Mouse (Mus musculus) WW6 (cell line): Measurements from ENCODE around the gene Pkm.
A peak's percentile ranks its signal among the peaks of the same experiment; 100 is the strongest.

Experiments used
- DNase-seq: peaks from one replicate; pipeline ENCODE4 v3.0.0-alpha.2; 2013; ENCODE audit warnings: low read depth, low spot score

Pkm gene

GRCm38 (mm10) chr9:59666016-59666415 lies 9.8 kb downstream of the Pkm start:
- no peak for DNase-seq

DNA sequence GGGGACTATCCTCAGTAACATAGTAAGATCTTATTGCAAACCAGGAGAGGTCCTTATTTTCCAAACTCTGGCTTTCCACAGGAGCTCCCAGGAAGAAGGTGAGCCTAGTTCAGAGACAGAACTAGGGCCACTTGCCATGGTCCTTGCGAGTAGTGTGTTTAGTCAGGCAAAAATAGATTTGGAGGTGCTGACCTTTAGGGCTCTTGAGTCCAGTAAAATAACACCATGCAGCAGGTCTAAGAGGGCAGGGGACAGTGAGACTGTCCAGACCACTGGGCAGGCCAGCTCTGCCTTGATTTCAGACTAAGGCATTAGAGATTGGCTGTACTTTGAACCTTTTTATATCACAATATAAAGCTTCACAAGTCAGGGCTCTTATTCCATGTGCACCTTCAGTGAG lies 10.6 kb downstream of the Pkm start:
- DNase-seq = no peak

DNA sequence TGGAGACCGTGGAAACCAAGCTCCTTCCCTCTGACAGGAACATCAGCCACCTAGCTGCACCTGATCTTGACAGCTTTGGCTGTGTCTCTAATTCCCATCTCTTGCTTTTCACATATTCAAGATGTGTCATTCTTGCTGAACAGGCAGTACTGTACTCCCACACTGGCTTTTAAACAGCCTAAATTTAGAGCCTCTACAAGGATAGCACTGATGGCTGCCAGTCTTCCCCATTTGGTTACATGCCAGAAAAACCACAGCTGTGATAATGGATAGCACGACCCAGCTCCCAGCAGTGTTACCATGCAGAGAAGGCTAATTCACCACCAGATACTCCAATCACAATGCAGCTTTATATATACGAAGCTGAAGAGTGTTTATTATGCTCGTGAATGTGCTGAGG lies 11.1 kb downstream of the Pkm start:
- no peak for DNase-seq

DNA sequence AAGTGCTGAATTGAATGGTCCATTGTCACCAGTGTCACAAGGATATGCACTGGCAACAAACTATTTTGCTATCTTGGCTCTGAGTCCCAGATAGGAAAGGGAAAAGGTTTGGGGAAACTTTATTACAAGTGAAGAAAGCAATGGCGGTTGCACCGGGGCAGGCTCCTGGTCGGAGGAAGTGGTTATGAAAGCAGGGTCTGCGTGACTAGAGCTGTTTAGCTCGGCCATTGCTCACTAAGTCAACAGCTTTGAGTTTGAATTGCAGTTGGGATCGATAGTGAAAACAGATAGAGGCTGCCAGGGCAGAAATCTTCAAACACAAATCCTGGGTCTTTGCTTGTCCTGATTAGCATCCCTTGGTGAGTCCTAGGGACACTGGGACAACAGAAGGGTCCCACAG lies 11.7 kb downstream of the Pkm start:
- no peak for DNase-seq

GRCm38 (mm10) chr9:59668473-59668872 lies 12.3 kb downstream of the Pkm start:
- no peak for DNase-seq

DNA sequence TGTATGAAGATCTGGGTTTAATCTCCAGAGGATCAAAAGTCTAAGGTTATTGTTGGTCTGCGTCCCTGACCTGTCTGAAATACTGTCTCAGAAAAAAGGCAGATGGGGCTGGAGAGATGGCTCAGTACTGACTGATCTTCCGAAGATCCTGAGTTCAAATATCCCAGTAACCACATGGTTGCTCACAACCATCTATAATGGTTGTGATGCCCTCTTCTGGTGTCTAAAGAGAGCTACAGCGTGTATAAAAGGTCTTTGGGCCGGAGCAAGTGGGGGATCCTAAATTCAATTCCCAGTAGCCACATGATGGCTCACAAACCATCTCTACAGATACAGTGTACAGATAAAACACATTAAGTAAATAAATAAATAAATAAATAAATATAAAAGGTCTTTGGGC lies 13.0 kb downstream of the Pkm start:
- no peak for DNase-seq

DNA sequence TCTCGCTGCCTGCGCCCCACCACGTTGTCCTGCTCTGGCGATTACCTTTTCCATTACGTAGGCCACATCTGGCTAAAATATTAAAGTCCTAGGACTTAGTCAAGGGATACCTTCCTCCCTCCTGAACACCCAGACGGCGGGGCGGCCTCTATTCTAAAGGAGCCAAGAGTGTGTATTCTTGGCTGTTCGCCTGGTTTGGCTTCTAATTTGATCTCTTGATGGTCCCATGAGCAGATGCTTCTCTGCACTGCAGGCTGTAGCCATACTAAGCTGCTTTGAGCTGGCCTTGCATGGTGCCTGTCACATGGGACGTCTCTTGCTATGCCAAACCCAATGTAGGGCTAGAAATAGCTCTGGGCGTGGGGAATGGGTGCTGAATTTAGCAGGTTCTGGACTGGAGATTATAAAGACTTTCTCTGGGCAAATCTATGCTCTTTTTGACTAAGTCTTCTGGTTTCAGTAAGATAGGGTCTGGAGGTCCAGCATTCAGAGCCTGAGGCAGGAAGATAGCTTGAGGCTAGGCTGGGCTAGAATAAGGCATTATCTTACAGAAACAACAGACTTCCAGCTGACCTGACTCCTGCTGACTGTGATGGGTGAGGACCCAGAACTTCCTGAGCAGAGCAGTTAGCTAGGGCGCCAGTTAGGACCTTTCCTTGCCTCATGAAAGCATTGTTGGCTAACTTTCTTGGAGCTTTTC lies 16.2 kb downstream of the Pkm start:
- DNase-seq = no peak

- no peak for DNase-seq
Measured at GRCm38 (mm10) chr9:59673427-59673826, 17.3 kb downstream of the Pkm start.

DNA sequence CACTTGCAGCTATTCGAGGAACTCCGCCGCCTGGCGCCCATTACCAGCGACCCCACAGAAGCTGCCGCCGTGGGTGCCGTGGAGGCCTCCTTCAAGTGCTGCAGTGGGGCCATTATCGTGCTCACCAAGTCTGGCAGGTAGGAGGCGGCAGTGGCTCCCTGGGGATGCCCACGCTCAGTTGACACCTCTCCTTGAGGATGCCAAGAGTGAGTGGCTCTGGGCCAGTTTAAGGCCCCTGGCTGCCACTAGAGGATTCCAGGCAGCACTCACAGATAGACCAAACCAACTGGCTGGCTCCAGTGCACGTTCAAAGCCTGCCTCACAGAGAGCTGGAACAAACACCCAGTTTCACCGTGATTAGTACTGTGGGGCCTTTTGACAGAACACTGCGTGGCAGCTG lies 19.4 kb downstream of the Pkm start:
- DNase-seq = no peak

DNA sequence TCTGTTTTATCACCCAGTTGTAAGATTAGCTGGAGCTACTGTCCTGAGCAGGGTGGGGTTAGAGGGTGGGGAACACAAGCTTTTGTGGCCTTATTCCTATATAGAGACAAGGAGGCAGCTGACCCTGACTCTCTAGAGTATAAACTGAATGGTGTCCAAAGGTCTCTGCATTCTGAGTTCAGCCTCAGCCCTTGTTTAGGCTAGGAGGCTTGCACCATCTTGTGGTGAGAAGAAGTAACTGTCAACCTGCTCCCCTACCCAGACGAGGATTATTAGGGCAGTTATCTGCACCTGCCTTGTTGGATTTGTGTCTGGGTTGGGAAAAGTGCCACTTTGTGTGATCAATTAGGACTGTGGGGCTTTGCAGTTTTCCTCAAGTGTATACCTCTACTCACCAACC lies 22.1 kb downstream of the Pkm start:
- no peak for DNase-seq

DNA sequence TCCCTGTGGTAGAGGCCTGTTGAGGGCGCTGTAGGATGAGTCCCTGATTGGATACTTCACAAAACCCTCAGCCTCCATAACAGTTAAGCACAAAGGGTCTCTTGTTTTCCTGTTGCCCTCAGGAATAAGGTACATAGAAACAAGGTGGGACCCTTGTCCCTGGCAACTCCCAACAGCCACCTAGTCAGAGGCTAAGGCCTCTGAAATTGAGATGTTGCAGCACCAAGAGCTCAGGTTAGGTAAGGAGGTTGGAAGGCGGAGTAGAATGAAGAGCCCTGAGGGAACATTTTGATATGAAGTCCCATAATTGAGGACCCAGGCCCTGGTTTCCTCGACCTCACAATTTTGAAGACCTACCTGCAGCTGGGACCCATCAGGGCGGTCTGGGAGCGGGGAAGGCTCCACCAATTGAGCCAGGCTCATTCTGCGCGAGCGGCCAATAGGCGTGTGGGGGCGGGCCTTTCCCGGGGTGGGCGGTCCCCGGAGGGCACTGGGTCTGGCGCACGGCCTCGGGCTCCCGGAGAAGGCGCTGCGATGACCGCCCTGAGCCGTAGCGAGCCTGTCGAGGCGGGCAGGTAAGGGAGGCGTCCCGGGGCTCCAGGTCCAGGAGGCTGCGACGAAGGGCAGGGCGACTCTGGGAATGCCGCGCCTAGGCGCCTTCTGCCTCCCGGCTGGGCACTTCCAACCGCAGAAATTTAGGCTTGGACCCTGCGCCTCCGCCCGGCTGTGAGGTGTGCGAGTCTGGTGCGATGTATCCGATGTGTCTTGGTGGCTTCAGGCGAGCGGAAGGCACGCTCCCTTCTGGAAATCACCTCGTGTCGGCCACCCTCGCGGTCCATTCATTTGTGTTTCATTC lies 23.7 kb downstream of the Pkm start, which contains the start of gene Gramd2:
Gene Gramd2 (plus strand): TSS at position 467 of the 856 bp plus-strand sequence.
- DNase-seq = peak; percentile 70

- no peak for DNase-seq
Measured at GRCm38 (mm10) chr9:59680534-59680875, 24.3 kb downstream of the Pkm start.

DNA sequence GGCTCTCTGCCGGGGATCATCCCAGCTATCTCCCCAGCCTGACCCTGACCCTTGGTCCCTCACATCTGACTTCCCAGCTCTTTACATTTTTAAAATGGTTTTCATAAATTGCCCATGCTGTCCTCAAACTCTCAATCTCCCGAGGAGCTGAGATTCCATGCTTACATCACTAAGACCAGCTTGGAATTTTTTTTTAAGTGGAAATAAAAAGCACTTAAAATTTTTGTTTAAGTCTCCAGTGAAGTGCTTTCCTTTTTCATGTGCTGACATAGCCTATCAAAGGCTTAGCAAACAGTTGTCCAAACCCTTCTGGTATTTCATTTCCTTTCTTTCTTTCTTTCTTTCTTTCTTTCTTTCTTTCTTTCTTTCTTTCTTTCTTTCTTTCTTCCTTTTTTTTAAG lies 27.9 kb downstream of the Pkm start:
- DNase-seq = no peak

GRCm38 (mm10) chr9:59687416-59688046 lies 31.4 kb downstream of the Pkm start:
- no peak for DNase-seq

GRCm38 (mm10) chr9:59691635-59692094 lies 35.5 kb downstream of the Pkm start:
- DNase-seq = no peak

DNA sequence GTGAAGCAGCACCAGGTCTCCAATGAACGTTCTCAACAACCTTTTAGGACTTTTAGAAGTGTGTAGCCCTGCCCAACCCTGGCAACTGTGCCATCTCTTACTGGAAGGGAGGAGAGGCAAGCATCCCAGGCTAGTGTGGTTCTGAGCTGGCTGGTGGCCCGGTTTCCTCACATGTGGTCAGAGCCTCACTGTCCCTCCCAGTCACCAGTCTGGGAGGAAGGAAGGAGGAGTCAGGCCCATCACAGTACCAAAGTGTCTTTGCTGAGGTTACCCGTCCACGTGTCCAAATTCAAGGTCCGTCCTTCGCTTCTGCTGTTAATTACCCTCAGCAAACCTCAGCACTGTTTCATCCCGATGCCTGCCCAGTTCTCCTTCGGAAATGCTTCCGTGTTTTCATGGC lies 36.0 kb downstream of the Pkm start:
- no peak for DNase-seq

- no peak for DNase-seq
Measured at GRCm38 (mm10) chr9:59694571-59695450, 38.6 kb downstream of the Pkm start.

- no peak for DNase-seq
Measured at GRCm38 (mm10) chr9:59695451-59695813, 39.3 kb downstream of the Pkm start.

- no peak for DNase-seq
Measured at GRCm38 (mm10) chr9:59696381-59696780, 40.2 kb downstream of the Pkm start.

DNA sequence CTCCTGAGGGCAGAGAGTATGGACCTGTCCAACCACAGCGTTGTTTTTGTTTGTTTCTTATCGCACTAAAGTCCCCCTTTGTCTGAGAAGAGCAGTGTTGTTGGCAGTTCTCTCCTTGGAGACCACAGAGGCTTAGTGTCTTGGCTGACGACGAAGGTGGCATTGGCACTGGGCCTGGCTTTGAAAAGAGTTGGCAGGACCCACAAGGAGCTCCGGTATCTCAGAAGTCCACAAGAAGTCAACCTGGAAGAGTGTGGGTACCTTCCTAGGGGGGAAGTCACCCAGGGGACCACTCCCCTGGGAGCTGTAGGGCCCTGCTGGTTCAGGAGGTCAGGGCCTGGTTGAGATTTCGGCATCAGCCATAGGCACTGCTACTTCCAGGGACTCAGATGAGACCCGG lies 44.9 kb downstream of the Pkm start:
- DNase-seq = no peak

GRCm38 (mm10) chr9:59703099-59703498 lies 46.9 kb downstream of the Pkm start:
- DNase-seq = no peak
